Mouse (Mus musculus): ENCODE measurements around the gene Olfr1313.
"Not testable (repeated sequence)": the region's sequence is repeated elsewhere in the genome, so short reads cannot be mapped to it uniquely, and the experiment has no call there.

The Olfr1313 gene

GRCm38 (mm10) chr2:112077743-112078142 lies at the start of gene Olfr1313:
TSS of gene Olfr1313 (minus strand) at chr2:112077843.
- no peak for DNase-seq (ENCODE audit: low read depth, low spot score)

GRCm38 (mm10) chr2:112115340-112115739 lies 37.7 kb upstream of the Olfr1313 start, which contains the start of gene Olfr1315-ps1:
TSS of gene Olfr1315-ps1 (minus strand) at chr2:112115440.
- DNase-seq (ENCODE audit: low read depth, low spot score), result no peak

GRCm38 (mm10) chr2:112096681-112097080 lies 19.0 kb upstream of the Olfr1313 start, which contains the start of gene Olfr1314:
TSS of gene Olfr1314 (minus strand) at chr2:112096781.
- no peak for DNase-seq (ENCODE audit: low read depth, low spot score)

GRCm38 (mm10) chr2:112050138-112050537 lies 27.5 kb downstream of the Olfr1313 start, which contains the start of gene Olfr1312:
TSS of gene Olfr1312 (minus strand) at chr2:112050238.
- DNase-seq (ENCODE audit: low read depth, low spot score), result no peak

- DNase-seq (ENCODE audit: low read depth, low spot score), result not testable (repeated sequence)
Observed at GRCm38 (mm10) chr2:112026971-112027370, 50.7 kb downstream of the Olfr1313 start.

GRCm38 (mm10) chr2:112024312-112024711 lies 53.3 kb downstream of the Olfr1313 start, which contains the start of gene Olfr1311:
TSS of gene Olfr1311 (minus strand) at chr2:112024412.
- DNase-seq (ENCODE audit: low read depth, low spot score), result no peak
